Mouse (Mus musculus) intestine, postnatal 0 days (tissue): ENCODE results near the gene Dock7. TPM values are rescaled to one million over a fixed set of nuclear protein-coding genes. Genes with fewer than 3 reads are reported as not detected.
A peak's percentile ranks its signal among the peaks of the same experiment; 100 is the strongest.

ENCODE experiments used
- ATAC-seq: fragments of 200-750 bp; cut with Nextera tagmentation; 2 replicates; pipeline ENCODE4 v1.8.0; 2017; ENCODE audit warnings: mild to moderate bottlenecking, moderate TSS enrichment, moderate library complexity
- H3K27ac ChIP-seq: fragments of 300-500 bp; sonication (generic); 2 replicates; pipeline ENCODE4 v1.5.1; 2014; ENCODE audit warnings: mild to moderate bottlenecking, low read depth, low read length, moderate library complexity
- H3K27me3 ChIP-seq: fragments of 300-500 bp; sonication (generic); replicated peaks from 2 replicates; pipeline ENCODE4 v1.6.1; 2014; ENCODE audit warnings: low read length, mixed read lengths; ENCODE audit not compliant: control insufficient read depth, insufficient read depth
- H3K36me3 ChIP-seq: fragments of 300-500 bp; sonication (generic); 2 replicates; pipeline ENCODE4 v1.6.1; 2014; ENCODE audit warnings: mild to moderate bottlenecking, moderate library complexity; ENCODE audit not compliant: control insufficient read depth, insufficient read depth
- H3K4me1 ChIP-seq: fragments of 300-500 bp; sonication (generic); replicated peaks from 2 replicates; pipeline ENCODE4 v1.6.1; 2014; ENCODE audit warnings: antibody characterized with exemption, low read length, mixed read lengths; ENCODE audit not compliant: control insufficient read depth, insufficient read depth
- H3K4me2 ChIP-seq: fragments of 300-500 bp; sonication (generic); replicated peaks from 2 replicates; pipeline ENCODE4 v1.6.1; 2014; ENCODE audit warnings: low read depth, mild to moderate bottlenecking, moderate library complexity
- H3K4me3 ChIP-seq: fragments of 300-500 bp; sonication (generic); 2 replicates; pipeline ENCODE4 v1.5.1; 2014; ENCODE audit warnings: low read depth, low read length
- H3K9ac ChIP-seq: fragments of 300-500 bp; sonication (generic); 2 replicates; pipeline ENCODE4 v1.6.1; 2014; ENCODE audit warnings: mild to moderate bottlenecking, low read depth, low read length
- H3K9me3 ChIP-seq: fragments of 300-500 bp; sonication (generic); 2 replicates; pipeline ENCODE4 v1.6.1; 2016; ENCODE audit warnings: mixed run types; ENCODE audit not compliant: control insufficient read depth
- CTCF ChIP-seq: sonication (generic); IDR thresholded peaks from 2 replicates; pipeline ENCODE4 v1.5.1; 2016; ENCODE audit warnings: low read depth, mild to moderate bottlenecking, control low read depth, antibody characterized with exemption, moderate library complexity
- WGBS: fragments of 180-500 bp; shearing (Covaris S2); extraction: QIAGEN DNeasy Blood & Tissue Kit; methylation state at CpG from one replicate; pipeline ENCODE4 v1.1.7; 2014; 5-methylcytosine and 5-hydroxymethylcytosine counted together
- polyA plus RNA-seq: library from polyadenylated mRNA; unstranded; fragments of >200 nt; fragmentation: Nextera tagmentation; extraction: Ambion mirVana; gene quantifications from 2 replicates; pipeline ENCODE4 v1.2.1, GENCODE M21; 2015

Dock7 gene
- polyA plus RNA-seq, 1 experiment from 2014 or later: 18.7 TPM

DNA sequence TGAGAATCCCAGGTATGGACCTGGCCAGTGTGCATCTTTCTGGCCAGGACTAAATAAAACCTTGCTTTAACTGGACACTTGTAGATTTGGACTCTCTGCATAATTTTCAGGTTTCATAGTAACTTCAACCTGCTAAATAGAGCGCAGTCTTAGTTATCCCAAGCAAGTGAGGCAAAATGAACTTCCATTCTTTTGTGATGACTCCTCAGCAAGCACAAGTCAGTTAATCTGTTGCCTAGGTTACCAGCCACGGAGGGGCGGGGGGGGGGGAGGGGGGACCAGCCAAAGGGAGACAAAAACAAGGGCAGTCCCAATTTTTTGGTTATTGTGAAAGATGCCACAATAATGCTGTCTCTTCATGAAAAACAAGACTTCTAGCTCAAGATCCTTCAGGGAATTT lies 39.7 kb upstream of the Dock7 start:
- Histone ChIP-seq H3K4me3 (no peak overlapping the region), H3K9ac (no peak overlapping the region), H3K36me3 (no peaks in the 10 kb centered on the region), H3K9me3 (no peaks in the 10 kb centered on the region), H3K27ac (no peak overlapping the region), H3K4me1 (no peaks in the 10 kb centered on the region; the same call in 1 of the 2 replicates), H3K27me3 (no peaks in the 10 kb centered on the region), H3K4me2 (no peak overlapping the region)
- ATAC-seq: no peak
- 44% methylated on average over 3 of the region's 3 CpGs for WGBS
- no peak for TF ChIP-seq CTCF

DNA sequence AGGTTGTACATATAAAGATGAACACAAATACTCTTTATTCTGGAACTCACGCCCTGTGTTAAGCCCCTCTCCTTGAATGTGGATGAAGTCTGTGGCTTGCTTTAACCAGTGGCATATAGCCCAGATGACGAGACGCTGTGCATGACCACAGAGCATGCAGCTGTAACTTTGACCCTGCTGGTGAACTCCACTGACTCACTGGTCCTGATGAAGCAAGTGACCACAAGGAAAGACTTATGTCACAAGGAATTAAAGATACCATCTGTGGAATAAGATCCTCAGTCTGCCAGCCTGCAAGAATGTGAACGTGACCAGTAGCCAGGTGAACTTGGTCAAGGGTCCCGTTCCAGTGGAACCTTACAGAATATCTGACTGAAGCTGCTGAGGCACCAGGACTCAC lies 37.8 kb upstream of the Dock7 start:
- ATAC-seq: peak; percentile 22; the same call in 1 of the 2 replicates
- TF ChIP-seq CTCF: no peak
- H3K27ac ChIP-seq: no peak overlapping the region
- no peaks in the 10 kb centered on the region for H3K27me3 ChIP-seq
- H3K36me3 ChIP-seq: no peaks in the 10 kb centered on the region
- no peaks in the 10 kb centered on the region; the same call in 1 of the 2 replicates for H3K4me1 ChIP-seq
- H3K4me3 ChIP-seq: no peak overlapping the region
- H3K9ac ChIP-seq: no peak overlapping the region
- WGBS: 85% methylated on average over 5 of the region's 5 CpGs
- no peaks in the 10 kb centered on the region for H3K9me3 ChIP-seq
- no peak overlapping the region for H3K4me2 ChIP-seq

DNA sequence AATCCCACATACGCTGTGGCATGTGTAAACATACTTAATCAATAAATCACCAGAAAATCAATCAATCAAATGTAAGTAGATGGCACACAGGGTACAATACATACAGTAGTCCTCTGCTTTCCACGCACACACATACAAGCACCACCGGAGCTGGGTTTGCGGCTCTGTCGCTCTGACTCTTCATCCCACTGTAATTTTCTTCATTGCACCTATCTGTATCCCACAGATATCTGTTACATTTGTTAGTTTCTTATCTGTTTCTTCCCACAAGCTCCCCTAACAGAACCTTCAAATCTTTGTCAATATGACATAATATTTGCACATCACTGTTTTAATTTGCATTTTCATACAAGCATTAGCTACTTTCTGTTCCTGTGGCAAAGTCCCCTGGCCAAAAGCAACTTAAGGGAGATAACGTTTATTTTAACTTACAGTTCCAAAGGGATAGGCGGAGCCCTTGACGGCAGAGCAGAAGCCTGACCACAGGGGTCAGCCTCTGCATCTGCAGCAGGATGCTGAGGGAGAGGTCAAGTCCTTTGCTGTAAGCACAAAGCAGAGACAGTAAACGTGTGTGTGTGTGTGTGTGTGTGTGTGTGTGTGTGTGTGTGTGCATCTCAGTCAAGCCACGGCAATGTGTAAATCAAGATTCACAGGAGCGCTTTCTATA lies 36.1 kb upstream of the Dock7 start:
- no peak overlapping the region for H3K4me3 ChIP-seq
- peaks cover 4% of the 10 kb centered on the region; the same call in 1 of the 2 replicates for H3K4me1 ChIP-seq
- 58% methylated on average over 11 of the region's 11 CpGs for WGBS
- no peak overlapping the region for H3K4me2 ChIP-seq
- ATAC-seq: no peak
- H3K27ac ChIP-seq: no peak overlapping the region
- H3K9me3 ChIP-seq: no peaks in the 10 kb centered on the region
- no peak for TF ChIP-seq CTCF
- no peak overlapping the region for H3K9ac ChIP-seq
- no peaks in the 10 kb centered on the region for H3K27me3 ChIP-seq
- no peaks in the 10 kb centered on the region for H3K36me3 ChIP-seq

DNA sequence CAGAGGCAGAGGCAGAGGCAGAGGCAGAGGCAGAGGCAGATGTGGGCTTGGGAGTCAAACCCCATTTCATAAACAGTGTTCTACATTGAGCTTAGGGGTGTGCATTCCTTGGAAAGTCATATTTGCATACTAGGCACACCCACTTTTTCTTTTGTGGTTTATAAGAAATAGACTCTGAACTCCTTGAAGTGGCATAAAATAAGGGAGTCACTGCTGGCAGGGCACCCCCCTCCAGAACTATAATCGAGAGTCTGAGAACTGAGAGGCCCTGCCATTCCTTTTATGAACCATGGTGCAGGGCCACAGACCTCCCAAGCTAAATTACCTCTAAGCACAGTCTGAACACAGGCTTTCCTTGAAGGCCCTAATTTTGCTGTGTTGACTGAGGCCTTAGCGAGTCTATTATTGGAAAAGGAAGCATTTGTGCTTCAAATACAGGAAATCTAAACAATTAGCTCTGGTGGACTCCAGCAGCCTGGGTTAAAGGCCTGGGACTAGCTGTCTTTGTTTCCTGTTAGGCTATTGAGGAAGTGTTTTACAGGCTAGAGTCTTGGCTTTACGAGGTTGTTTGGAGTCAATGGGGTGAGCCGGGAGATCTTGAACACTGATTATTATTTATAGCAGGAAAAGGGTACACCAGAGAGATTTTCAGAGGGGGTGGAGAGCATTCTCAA lies 31.3 kb upstream of the Dock7 start:
- H3K27ac ChIP-seq: peak overlapping the region; percentile 87
- 8% methylated on average over 4 of the region's 4 CpGs for WGBS
- peak; percentile 93 for ATAC-seq

DNA sequence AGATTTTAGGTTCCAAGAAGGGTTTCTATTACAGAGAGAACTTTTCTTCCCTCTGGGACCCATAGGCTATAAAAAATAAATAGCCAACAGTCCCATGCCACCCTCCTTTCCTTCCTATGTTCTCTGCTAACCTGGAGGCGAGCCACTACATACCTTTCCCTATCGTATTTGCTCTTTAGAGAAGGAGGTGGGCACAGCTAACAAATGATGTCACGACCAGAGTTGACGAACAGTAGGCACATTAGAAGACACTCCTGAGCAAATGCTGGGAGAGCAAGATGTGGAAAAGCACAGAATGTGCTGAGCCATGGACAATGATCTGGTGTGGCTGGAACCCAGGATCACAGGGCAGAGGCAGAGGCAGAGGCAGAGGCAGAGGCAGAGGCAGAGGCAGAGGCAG lies 30.7 kb upstream of the Dock7 start:
- no peak overlapping the region for H3K9ac ChIP-seq
- ATAC-seq: no peak
- 57% methylated on average over 4 of the region's 4 CpGs for WGBS
- H3K4me2 ChIP-seq: no peak overlapping the region; the same call in 1 of the 2 replicates
- no peak for TF ChIP-seq CTCF
- H3K4me3 ChIP-seq: no peak overlapping the region
- no peaks in the 10 kb centered on the region for H3K27me3 ChIP-seq
- peaks cover 4% of the 10 kb centered on the region; the same call in 1 of the 2 replicates for H3K4me1 ChIP-seq
- H3K27ac ChIP-seq: peak overlapping the region; percentile 87
- no peaks in the 10 kb centered on the region for H3K36me3 ChIP-seq
- no peaks in the 10 kb centered on the region for H3K9me3 ChIP-seq

More for the DNA sequence above, 31.3 kb upstream of the Dock7 start:
- no peak for TF ChIP-seq CTCF
- Histone ChIP-seq H3K4me1 (peaks cover 4% of the 10 kb centered on the region; the same call in 1 of the 2 replicates), H3K9me3 (no peaks in the 10 kb centered on the region), H3K9ac (no peak overlapping the region), H3K36me3 (no peaks in the 10 kb centered on the region), H3K4me2 (peak overlapping the region; percentile 18; the same call in 1 of the 2 replicates), H3K4me3 (no peak overlapping the region), H3K27me3 (no peaks in the 10 kb centered on the region)

DNA sequence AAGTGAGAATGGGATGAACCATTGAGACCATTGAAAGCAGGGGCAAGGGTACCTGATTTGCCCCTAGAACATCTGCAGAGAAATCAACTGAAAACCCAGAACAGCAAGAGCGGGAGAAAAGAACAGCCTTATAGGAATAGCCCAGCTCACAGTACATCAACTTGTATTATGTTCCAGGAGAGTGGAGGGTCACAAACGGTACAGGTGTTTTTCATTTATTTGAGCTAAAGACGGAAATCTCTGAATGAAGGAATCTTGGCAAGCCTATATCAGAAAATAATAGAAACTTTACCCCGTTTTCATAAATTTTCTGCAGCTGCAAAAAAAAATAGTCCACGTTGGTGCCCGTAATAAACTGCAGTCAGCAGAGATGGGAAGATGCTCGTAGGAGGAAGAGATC lies 22.6 kb upstream of the Dock7 start:
- 92% methylated on average over 7 of the region's 7 CpGs for WGBS
- no peaks in the 10 kb centered on the region for H3K9me3 ChIP-seq
- H3K4me1 ChIP-seq: no peaks in the 10 kb centered on the region; the same call in 1 of the 2 replicates
- TF ChIP-seq CTCF: no peak
- H3K4me2 ChIP-seq: no peak overlapping the region
- H3K27ac ChIP-seq: no peak overlapping the region
- no peaks in the 10 kb centered on the region for H3K36me3 ChIP-seq
- H3K9ac ChIP-seq: no peak overlapping the region
- H3K27me3 ChIP-seq: no peaks in the 10 kb centered on the region
- no peak for ATAC-seq
- no peak overlapping the region for H3K4me3 ChIP-seq
